Mouse (Mus musculus) kidney, postnatal 4 days (tissue): ENCODE measurements at regions not wholly inside any gene's neighbourhood (a gene's known extent, or its start where the extent isn't known, plus 50 kb on each side); places are given as distances from the start of the nearest gene placed in this dataset.

Source experiments
- DNase-seq, 2 experiments: peaks; one replicate each; pipeline ENCODE4 v3.0.0; 2021; ENCODE audit warnings: mixed read lengths in 2 of 2

GRCm38 (mm10) chr1:28229611-28230010 lies 550.4 kb downstream of the Gm597 start:
- DNase-seq: no peak

- peak; percentile 22 to 31 for DNase-seq
Measured at GRCm38 (mm10) chr1:28214243-28215038, 565.6 kb downstream of the Gm597 start.
